Mouse (Mus musculus): Measurements from ENCODE around the gene St8sia6.

DNA sequence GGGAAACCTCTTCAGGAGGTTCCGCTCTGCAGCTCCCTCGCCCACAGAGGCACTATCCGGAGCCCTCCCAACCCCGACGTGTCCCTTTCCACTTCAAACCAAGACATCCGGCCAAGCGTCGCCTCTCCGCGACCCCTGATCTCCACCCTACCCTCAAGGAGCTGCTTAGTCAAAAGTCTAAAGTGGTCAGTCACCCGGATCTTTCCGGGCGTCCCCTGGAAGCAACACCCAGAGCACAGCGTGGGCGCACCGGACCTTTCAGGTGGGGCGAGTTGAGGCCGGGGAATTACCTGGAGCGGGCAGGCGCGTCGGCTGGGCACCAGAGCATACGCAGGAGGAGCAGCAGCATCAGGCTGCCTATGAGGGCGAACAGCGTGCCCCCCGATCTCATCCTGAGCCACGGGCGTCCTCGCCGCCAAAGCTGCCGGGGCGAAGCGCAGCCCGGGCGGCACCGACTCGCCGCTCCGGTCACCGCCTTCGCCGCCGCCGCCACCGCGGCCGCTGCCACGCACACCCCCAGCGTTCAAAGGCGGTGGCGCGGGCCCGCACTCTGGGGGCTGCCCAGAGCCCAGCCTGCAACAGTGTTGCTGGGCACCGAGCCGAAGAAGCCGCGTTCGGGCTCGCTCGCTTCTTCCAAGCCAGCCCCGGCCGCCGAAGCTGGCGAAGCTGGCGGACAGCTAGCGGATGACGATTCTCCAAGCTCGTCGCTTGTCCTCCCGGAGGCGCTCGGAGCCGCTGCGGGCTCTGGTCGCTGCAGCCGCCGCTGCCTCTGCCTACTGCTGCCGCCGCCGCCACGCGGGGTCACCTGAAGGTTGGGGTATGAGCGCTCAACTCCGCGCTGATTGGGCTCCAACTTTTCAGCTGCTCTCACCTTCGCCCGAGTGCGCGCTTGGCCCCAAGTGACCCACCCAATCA is 553 bp downstream of the St8sia6 start:
- TF ChIP-seq CTCF (IDR thresholded peaks at IDR 0.05; ENCODE audit: low read depth) (no peak), EP300 (IDR thresholded peaks at IDR 0.05; ENCODE audit: low read depth) (no peak)

All from heart, postnatal 0 days (tissue).